Mouse (Mus musculus) fibroblast of lung, adult 2 months (primary cell): ENCODE measurements at regions not wholly inside any gene's neighbourhood (a gene's known extent, or its start where the extent isn't known, plus 50 kb on each side); places are given as distances from the start of the nearest gene placed in this dataset.
A peak's percentile ranks its signal among the peaks of the same experiment; 100 is the strongest.

Experiments
- DNase-seq: peaks from one replicate; pipeline ENCODE4 v3.0.0-alpha.2; 2011; ENCODE audit warnings: low read depth

DNA sequence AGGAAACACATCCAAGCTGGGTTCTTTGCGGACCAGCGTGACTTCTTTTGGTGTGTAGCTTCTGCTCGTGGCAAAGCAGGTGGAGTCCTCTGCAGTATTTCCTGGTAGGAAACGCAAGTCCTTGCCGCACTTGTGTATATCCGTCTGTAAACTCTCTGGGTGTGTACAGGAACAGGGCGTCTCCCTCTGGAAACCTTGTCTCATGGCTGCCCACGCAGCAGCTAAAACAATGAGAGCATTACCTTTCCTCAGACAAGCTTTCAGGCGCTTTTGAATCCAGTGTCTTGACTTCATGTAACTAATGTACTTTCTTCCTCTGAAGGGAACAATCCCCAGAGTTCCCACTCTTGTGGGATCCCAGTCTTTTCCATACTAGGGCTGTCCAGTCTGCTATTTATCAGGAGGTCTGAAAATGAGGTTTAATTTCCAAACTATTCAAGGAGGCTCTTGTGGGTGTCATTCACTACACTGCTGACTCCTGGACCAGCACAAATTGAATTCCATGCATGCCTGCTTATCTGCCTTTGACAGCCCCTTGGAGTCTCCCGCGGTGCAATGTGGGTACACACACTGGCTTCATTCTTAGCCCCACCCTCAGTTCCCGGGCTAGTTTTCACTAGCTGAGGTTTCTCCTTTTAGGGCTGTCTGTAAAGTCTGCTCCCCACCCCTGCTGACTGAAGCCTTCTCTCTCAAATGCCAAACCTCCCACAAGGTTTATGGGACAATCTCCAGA lies 161.6 kb upstream of the Anxa10 start:
- DNase-seq = peak; percentile 9

DNA sequence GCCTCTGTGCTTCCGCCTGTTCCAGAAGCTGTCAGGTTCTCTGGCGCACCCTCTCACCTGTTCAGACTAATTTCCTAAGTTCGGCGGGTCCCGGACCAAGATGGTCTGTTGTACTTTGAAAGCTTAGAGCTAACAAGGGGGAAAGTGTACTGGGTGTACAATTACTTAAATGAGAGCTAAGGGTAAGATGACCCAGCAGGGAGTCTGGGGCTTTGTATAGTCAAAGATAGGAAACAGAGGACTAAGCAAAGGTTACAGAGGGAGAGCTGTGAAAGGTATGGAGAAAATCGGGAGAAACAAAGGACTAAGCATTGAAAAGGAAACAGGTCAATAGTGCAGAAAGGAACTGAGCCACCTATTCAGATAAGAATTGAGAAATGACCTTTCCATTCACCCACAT lies 127.6 kb upstream of the Anxa10 start:
- DNase-seq = no peak
